In the genomic region with DNA sequence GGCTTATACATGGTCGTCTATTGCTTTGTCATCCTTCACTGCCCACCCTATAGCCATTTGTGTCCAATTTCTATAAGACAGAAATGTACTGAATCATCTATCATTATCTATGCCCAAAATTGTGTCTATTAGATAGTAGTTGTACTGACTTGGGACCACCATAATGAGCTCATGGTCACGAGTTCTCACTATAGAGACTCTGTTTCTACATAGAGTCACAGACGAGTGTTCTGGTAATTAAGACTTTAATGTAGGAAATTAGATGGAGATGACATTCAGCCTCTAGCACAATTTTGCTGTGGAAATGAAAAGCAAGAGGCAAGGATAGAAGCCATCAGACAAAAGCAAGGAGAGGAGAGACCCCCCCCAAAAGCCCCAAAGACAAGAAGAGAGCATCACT, we compare ENCODE assay signal across 26 mouse cellular contexts. TPM values are rescaled to one million over a fixed set of nuclear protein-coding genes. Genes with fewer than 3 reads are reported as not detected.
DNase-seq lines count a peak whose midpoint lies in the region; ATAC-seq and TF ChIP-seq lines count a peak whose summit lies in the region.
"Had no signal": no experiment of that assay in that cellular context is flagged by ENCODE, and none has a peak within 500 bp of the region (broad histone marks: within the 10 kb centered on the region; RNA-seq: fewer than 3 reads in every experiment).

No protein-coding gene starts in this region.

- TF ChIP-seq POLR2A in embryonic fibroblast, embryonic 13.5 days (IDR thresholded peaks at IDR 0.05; ENCODE audit: low read depth, low read length) = no peak
- no peak for TF ChIP-seq POLR2A in myocyte (IDR thresholded peaks at IDR 0.05; ENCODE audit: insufficient read length, low read depth)

- H3K9ac ChIP-seq in hindbrain, embryonic 14.5 days = no peak overlapping the region
- no peak overlapping the region for H3K9ac ChIP-seq in hindbrain, embryonic 16.5 days (ENCODE audit: low read depth, low read length)
- H3K9ac ChIP-seq: forebrain, embryonic 13.5 days; heart, embryonic 13.5 days; liver, embryonic 13.5 days had no signal

- H3K4me3 ChIP-seq in hindbrain, embryonic 14.5 days (replicated peaks; ENCODE audit: low read length) = no peak overlapping the region
- H3K4me3 ChIP-seq in hindbrain, embryonic 10.5 days = no peak overlapping the region
- no peak overlapping the region for H3K4me3 ChIP-seq in embryonic fibroblast, embryonic 13.5 days (ENCODE audit: insufficient read depth, low read length)
- H3K4me3 ChIP-seq in hindbrain, embryonic 16.5 days (ENCODE audit: low read length) = no peak overlapping the region
- no peak overlapping the region for H3K4me3 ChIP-seq in myocyte
- H3K4me3 ChIP-seq: forebrain, embryonic 13.5 days; heart, embryonic 13.5 days; liver, embryonic 13.5 days had no signal

- H3K9me3 ChIP-seq in hindbrain, embryonic 14.5 days (ENCODE audit: control insufficient read depth, low read length) = no peaks in the 10 kb centered on the region
- no peaks in the 10 kb centered on the region for H3K9me3 ChIP-seq in hindbrain, embryonic 10.5 days
- no peaks in the 10 kb centered on the region for H3K9me3 ChIP-seq in hindbrain, embryonic 16.5 days (ENCODE audit: control insufficient read depth, low read length)
- H3K9me3 ChIP-seq: forebrain, embryonic 13.5 days; heart, embryonic 13.5 days; liver, embryonic 13.5 days had no signal

- no peaks in the 10 kb centered on the region for H3K79me2 ChIP-seq in myocyte (ENCODE audit: control insufficient read depth, insufficient read depth)

- no peak overlapping the region for H3K4me2 ChIP-seq in hindbrain, embryonic 14.5 days (replicated peaks)
- no peak overlapping the region for H3K4me2 ChIP-seq in hindbrain, embryonic 16.5 days (ENCODE audit: low read length)
- peak overlapping the region; percentile 39 for H3K4me2 ChIP-seq in myocyte (ENCODE audit: low read depth)
- H3K4me2 ChIP-seq: forebrain, embryonic 13.5 days; heart, embryonic 13.5 days; liver, embryonic 13.5 days had no signal

- no peaks in the 10 kb centered on the region for H3K4me1 ChIP-seq in hindbrain, embryonic 14.5 days (replicated peaks; ENCODE audit: control insufficient read depth, insufficient read depth, low read length)
- H3K4me1 ChIP-seq in hindbrain, embryonic 10.5 days (replicated peaks) = no peaks in the 10 kb centered on the region
- peaks cover 9% of the 10 kb centered on the region for H3K4me1 ChIP-seq in embryonic fibroblast, embryonic 13.5 days (ENCODE audit: control insufficient read depth, insufficient read depth, low read length)
- H3K4me1 ChIP-seq in hindbrain, embryonic 16.5 days (ENCODE audit: control insufficient read depth, insufficient read depth, low read depth, low read length) = 0 out of 2 replicates have a peak, but pooled peaks cover 3% of the 10 kb centered on the region
- H3K4me1 ChIP-seq: liver, embryonic 13.5 days had no signal

- no peak for DNase-seq in hindbrain, embryonic 14.5 days (ENCODE audit: low spot score)
- no peak for DNase-seq in hindbrain, embryonic 10.5 days (ENCODE audit: low spot score)
- DNase-seq in liver = no peak
- DNase-seq: adrenal gland, adult 2 months; adrenal gland, postnatal 36 days; B cell, adult 2 months; cerebellum, adult 18-20 months; cerebellum, postnatal 10 days; gastrocnemius, postnatal 14 days; heart, postnatal 10 days; kidney, adult 9 months; kidney, postnatal 10 days; layer of hippocampus, postnatal 36 days; left cerebral cortex, postnatal 4 days; liver, embryonic 13.5 days; lung, adult 18-20 months; retina, postnatal 1 day; right cerebral cortex, postnatal 14 days had no signal

- H3K27me3 ChIP-seq in hindbrain, embryonic 14.5 days (ENCODE audit: control insufficient read depth, insufficient read depth, low read length) = no peaks in the 10 kb centered on the region
- no peaks in the 10 kb centered on the region for H3K27me3 ChIP-seq in hindbrain, embryonic 10.5 days (ENCODE audit: insufficient read depth, poor library complexity, severe bottlenecking)
- no peaks in the 10 kb centered on the region for H3K27me3 ChIP-seq in hindbrain, embryonic 16.5 days (replicated peaks; ENCODE audit: control insufficient read depth, insufficient read depth, low read length)
- no peaks in the 10 kb centered on the region for H3K27me3 ChIP-seq in myocyte (ENCODE audit: control insufficient read depth, insufficient read depth, insufficient read length)
- H3K27me3 ChIP-seq: forebrain, embryonic 13.5 days; heart, embryonic 13.5 days; liver, embryonic 13.5 days had no signal

- H3K36me3 ChIP-seq in hindbrain, embryonic 14.5 days (replicated peaks; ENCODE audit: control insufficient read depth, insufficient read depth) = no peaks in the 10 kb centered on the region
- H3K36me3 ChIP-seq in hindbrain, embryonic 10.5 days = no peaks in the 10 kb centered on the region
- no peaks in the 10 kb centered on the region for H3K36me3 ChIP-seq in hindbrain, embryonic 16.5 days (ENCODE audit: control insufficient read depth, insufficient read depth, low read length)
- H3K36me3 ChIP-seq in myocyte (ENCODE audit: control insufficient read depth, insufficient read depth) = no peaks in the 10 kb centered on the region
- H3K36me3 ChIP-seq: heart, embryonic 13.5 days; liver, embryonic 13.5 days had no signal

- WGBS in hindbrain, embryonic 14.5 days = 69% methylated on average over 3 of the region's 3 CpGs
- 85% methylated on average over 3 of the region's 3 CpGs for WGBS in hindbrain, embryonic 10.5 days
- 59% methylated on average over 3 of the region's 3 CpGs for WGBS in hindbrain, embryonic 16.5 days

- H3ac ChIP-seq in myocyte (ENCODE audit: control insufficient read depth, insufficient read length) = no peak overlapping the region

- H3K27ac ChIP-seq in hindbrain, embryonic 14.5 days = peak overlapping the region; percentile 80
- H3K27ac ChIP-seq in hindbrain, embryonic 10.5 days = no peak overlapping the region
- H3K27ac ChIP-seq in embryonic fibroblast, embryonic 13.5 days (ENCODE audit: insufficient read depth, low read length) = peak overlapping the region; percentile 88
- no peak overlapping the region for H3K27ac ChIP-seq in hindbrain, embryonic 16.5 days (ENCODE audit: low read depth, low read length)
- H3K27ac ChIP-seq: heart, embryonic 13.5 days; liver, embryonic 13.5 days had no signal

- no peak for TF ChIP-seq CTCF in embryonic fibroblast, embryonic 13.5 days (IDR thresholded peaks at IDR 0.05; ENCODE audit: borderline replicate concordance, insufficient read depth, low read length)

- peak; percentile 45; the same call in 1 of the 2 replicates for ATAC-seq in hindbrain, embryonic 14.5 days (ENCODE audit: low FRiP score)
- ATAC-seq in hindbrain, embryonic 16.5 days = peak; percentile 63
- ATAC-seq: activated CD4-positive, CD25-positive, alpha-beta regulatory T cell, adult 4 months; intestine, postnatal 0 days; lung, postnatal 0 days had no signal

TF ChIP-seq in myocyte, 11 proteins besides CTCF, POLR2A, EP300 and RAD21:
- TF ChIP-seq TCF3 (IDR thresholded peaks at IDR 0.05; ENCODE audit: insufficient read length, low read depth) (no peak), REST (IDR thresholded peaks at IDR 0.05; ENCODE audit: insufficient read depth, insufficient read length) (no peak), E2F4 (IDR thresholded peaks at IDR 0.05; ENCODE audit: insufficient read depth) (no peak), MYOG (IDR thresholded peaks at IDR 0.05; ENCODE audit: control insufficient read depth in 1 of 3, insufficient read depth in 1 of 3, insufficient read length in 2 of 3, low read depth in 2 of 3) (no peak), MAX (IDR thresholded peaks at IDR 0.05; ENCODE audit: low read depth) (no peak), CEBPB (IDR thresholded peaks at IDR 0.05; ENCODE audit: insufficient read depth, poor library complexity, severe bottlenecking) (no peak), POLR2AphosphoS2 (IDR thresholded peaks at IDR 0.05; ENCODE audit: insufficient read length, low read depth) (no peak), USF1 (IDR thresholded peaks at IDR 0.05; ENCODE audit: low read depth) (no peak)

RNA-seq across cellular contexts. Expression of a gene that starts 52.7 kb away (rescaled TPM):
- 5.5 and 7.0 TPM in 2 replicates for polyA plus RNA-seq in hindbrain, embryonic 14.5 days (2014; fragmentation: Nextera tagmentation; extraction: Ambion mirVana)
- 0.44 and 0.52 TPM in 2 replicates for polyA plus RNA-seq in hindbrain, embryonic 10.5 days (2016; fragmentation: Nextera tagmentation; extraction: Ambion mirVana)
- 26.9 and 35.2 TPM in 2 replicates for polyA plus RNA-seq in embryonic fibroblast, embryonic 13.5 days (2011; ENCODE audit: insufficient read length, low read depth, missing spikeins)
- polyA plus RNA-seq in hindbrain, embryonic 16.5 days (2015; fragmentation: Nextera tagmentation; extraction: Ambion mirVana) = 3.8 and 4.2 TPM in 2 replicates
- polyA plus RNA-seq in myocyte (2012; fragmentation: generic; extraction: Trizol) = 2.6 TPM

Comparison
In these comparisons a context has a peak if more than half of its experiments do, and no peak if none do; other contexts are left out.
1. H3K27ac ChIP-seq: peak in hindbrain, embryonic 14.5 days (single experiment) and embryonic fibroblast, embryonic 13.5 days (single experiment); none in hindbrain, embryonic 10.5 days (single experiment) and hindbrain, embryonic 16.5 days (single experiment).